Mouse (Mus musculus) bone marrow, adult 2 months (tissue): ENCODE measurements around the gene Cluap1. TPM values are rescaled to one million over a fixed set of nuclear protein-coding genes. Genes with fewer than 3 reads are reported as not detected.

ENCODE experiments used
- H3K27ac ChIP-seq: fragments of 200-500 bp; 2 replicates; pipeline ENCODE4 v1.5.1; 2012; ENCODE audit warnings: low read depth, mild to moderate bottlenecking, control low read depth, inconsistent platforms, low read length; ENCODE audit not compliant: control insufficient read depth, poor library complexity, insufficient read depth
- H3K4me1 ChIP-seq: fragments of 200-500 bp; 2 replicates; pipeline ENCODE4 v1.6.1; 2011; ENCODE audit warnings: low read length; ENCODE audit not compliant: control insufficient read depth, insufficient read depth
- H3K4me3 ChIP-seq: fragments of 200-500 bp; replicated peaks from 2 replicates; pipeline ENCODE3; 2011; ENCODE audit warnings: mild to moderate bottlenecking, low read depth, low read length, control low read depth; ENCODE audit not compliant: control insufficient read depth
- CTCF ChIP-seq: fragments of 200-500 bp; IDR thresholded peaks from 2 replicates; pipeline ENCODE4 v1.5.1; 2011; ENCODE audit warnings: low read length, control low read depth; ENCODE audit not compliant: control insufficient read depth, insufficient read depth
- POLR2A ChIP-seq: fragments of 200-500 bp; IDR thresholded peaks from 2 replicates; pipeline ENCODE4 v1.6.1; 2011; ENCODE audit warnings: low read depth, mild to moderate bottlenecking, control low read depth, low read length, borderline replicate concordance; ENCODE audit not compliant: control insufficient read depth
- WGBS: fragments of 180-500 bp; shearing (Covaris S2); methylation state at CpG from one replicate; pipeline ENCODE4 v1.1.7; 2018; 5-methylcytosine and 5-hydroxymethylcytosine counted together
- polyA plus RNA-seq: library from polyadenylated mRNA; stranded (reverse); fragments of >200 nt; gene quantifications from 2 replicates; pipeline ENCODE4 v1.2.4, GENCODE M21; 2011; ENCODE audit warnings: low replicate concordance; ENCODE audit not compliant: missing spikeins, insufficient read depth, insufficient read length

Gene Cluap1
- polyA plus RNA-seq, 1 experiment: 12.5 TPM

- no peak overlapping the region for H3K27ac ChIP-seq
- peaks cover 8% of the 10 kb centered on the region; the same call in 1 of the 2 replicates for H3K4me1 ChIP-seq
- 88% methylated on average over 14 of the region's 14 CpGs for WGBS
- no peak overlapping the region for H3K4me3 ChIP-seq
- TF ChIP-seq POLR2A (no peak), CTCF (no peak)
Measured at GRCm38 (mm10) chr16:3891621-3892295, 16.8 kb upstream of the Cluap1 start.

- Histone ChIP-seq H3K4me3 (no peak overlapping the region), H3K27ac (peak overlapping the region; percentile 36), H3K4me1 (peaks cover 8% of the 10 kb centered on the region; the same call in 1 of the 2 replicates)
- TF ChIP-seq POLR2A (no peak), CTCF (no peak)
- 44% methylated on average over 3 of the region's 3 CpGs for WGBS
Measured at GRCm38 (mm10) chr16:3893739-3894138, 14.9 kb upstream of the Cluap1 start.

GRCm38 (mm10) chr16:3895173-3895792 lies 13.3 kb upstream of the Cluap1 start:
- Histone ChIP-seq H3K4me3 (peak overlapping the region; percentile 59), H3K27ac (peak overlapping the region; percentile 75; the same call in 1 of the 2 replicates), H3K4me1 (peaks cover 8% of the 10 kb centered on the region; the same call in 1 of the 2 replicates)
- no peak for TF ChIP-seq CTCF
- TF ChIP-seq POLR2A: peak; percentile 42; the same call in 1 of the 2 replicates
- 6% methylated on average over 9 of the region's 9 CpGs for WGBS

GRCm38 (mm10) chr16:3896046-3896445 lies 12.6 kb upstream of the Cluap1 start:
- WGBS: 37% methylated on average over 6 of the region's 6 CpGs
- no peak overlapping the region; the same call in 1 of the 2 replicates for H3K27ac ChIP-seq

GRCm38 (mm10) chr16:3896553-3896952 lies 12.0 kb upstream of the Cluap1 start:
- no peak for TF ChIP-seq POLR2A
- no peak for TF ChIP-seq CTCF
- Histone ChIP-seq H3K4me1 (peaks cover 8% of the 10 kb centered on the region; the same call in 1 of the 2 replicates), H3K4me3 (no peak overlapping the region), H3K27ac (no peak overlapping the region; the same call in 1 of the 2 replicates)
- 78% methylated on average over 1 of the region's 1 CpGs for WGBS

More at GRCm38 (mm10) chr16:3896046-3896445, 12.6 kb upstream of the Cluap1 start:
- Histone ChIP-seq H3K4me3 (no peak overlapping the region), H3K4me1 (peaks cover 8% of the 10 kb centered on the region; the same call in 1 of the 2 replicates)
- no peak for TF ChIP-seq POLR2A
- TF ChIP-seq CTCF: no peak

- no peak overlapping the region for H3K4me3 ChIP-seq
- TF ChIP-seq POLR2A (no peak), CTCF (no peak)
- WGBS: 78% methylated on average over 2 of the region's 2 CpGs
- H3K4me1 ChIP-seq: no peaks in the 10 kb centered on the region
- H3K27ac ChIP-seq: no peak overlapping the region
Measured at GRCm38 (mm10) chr16:3907471-3907870, 1.1 kb upstream of the Cluap1 start.

GRCm38 (mm10) chr16:3909118-3909517 lies 517 bp downstream of the Cluap1 start:
- Histone ChIP-seq H3K4me1 (no peaks in the 10 kb centered on the region), H3K4me3 (peak overlapping the region; percentile 80), H3K27ac (peak overlapping the region; percentile 42; the same call in 1 of the 2 replicates)
- under 1% methylated on average over 20 of the region's 20 CpGs for WGBS
- TF ChIP-seq CTCF (no peak), POLR2A (no peak)

- Histone ChIP-seq H3K27ac (no peak overlapping the region), H3K4me1 (no peaks in the 10 kb centered on the region; the same call in none of the 2 replicates)
Measured at GRCm38 (mm10) chr16:3920756-3921155, 12.2 kb downstream of the Cluap1 start.

GRCm38 (mm10) chr16:3923515-3923914 lies 14.9 kb downstream of the Cluap1 start:
- no peak for TF ChIP-seq POLR2A
- no peak for TF ChIP-seq CTCF
- Histone ChIP-seq H3K27ac (no peak overlapping the region), H3K4me3 (no peak overlapping the region), H3K4me1 (no peaks in the 10 kb centered on the region; the same call in 1 of the 2 replicates)
- 88% methylated on average over 3 of the region's 3 CpGs for WGBS

More at GRCm38 (mm10) chr16:3920756-3921155, 12.2 kb downstream of the Cluap1 start:
- 79% methylated on average over 2 of the region's 2 CpGs for WGBS
- TF ChIP-seq CTCF: no peak
- H3K4me3 ChIP-seq: no peak overlapping the region
